Mouse (Mus musculus): ENCODE results near the gene Olfr558.

GRCm38 (mm10) chr7:102676225-102676624 lies 25.8 kb upstream of the Olfr558 start:
- TF ChIP-seq CTCF (IDR thresholded peaks at IDR 0.05; ENCODE audit: insufficient read depth, low read depth, low read length) (no peak), POLR2A (IDR thresholded peaks at IDR 0.05; ENCODE audit: insufficient read depth, low read depth, low read length) (no peak)

Measured in olfactory bulb, adult 2 months (tissue).